Mouse (Mus musculus): ENCODE measurements around the gene Lrrc46. TPM values are rescaled to one million over a fixed set of nuclear protein-coding genes. Genes with fewer than 3 reads are reported as not detected.

Lrrc46 gene
- 3.0 and 3.6 TPM in 2 replicates for polyA plus RNA-seq (2015; fragmentation: Nextera tagmentation; extraction: Ambion mirVana)

DNA sequence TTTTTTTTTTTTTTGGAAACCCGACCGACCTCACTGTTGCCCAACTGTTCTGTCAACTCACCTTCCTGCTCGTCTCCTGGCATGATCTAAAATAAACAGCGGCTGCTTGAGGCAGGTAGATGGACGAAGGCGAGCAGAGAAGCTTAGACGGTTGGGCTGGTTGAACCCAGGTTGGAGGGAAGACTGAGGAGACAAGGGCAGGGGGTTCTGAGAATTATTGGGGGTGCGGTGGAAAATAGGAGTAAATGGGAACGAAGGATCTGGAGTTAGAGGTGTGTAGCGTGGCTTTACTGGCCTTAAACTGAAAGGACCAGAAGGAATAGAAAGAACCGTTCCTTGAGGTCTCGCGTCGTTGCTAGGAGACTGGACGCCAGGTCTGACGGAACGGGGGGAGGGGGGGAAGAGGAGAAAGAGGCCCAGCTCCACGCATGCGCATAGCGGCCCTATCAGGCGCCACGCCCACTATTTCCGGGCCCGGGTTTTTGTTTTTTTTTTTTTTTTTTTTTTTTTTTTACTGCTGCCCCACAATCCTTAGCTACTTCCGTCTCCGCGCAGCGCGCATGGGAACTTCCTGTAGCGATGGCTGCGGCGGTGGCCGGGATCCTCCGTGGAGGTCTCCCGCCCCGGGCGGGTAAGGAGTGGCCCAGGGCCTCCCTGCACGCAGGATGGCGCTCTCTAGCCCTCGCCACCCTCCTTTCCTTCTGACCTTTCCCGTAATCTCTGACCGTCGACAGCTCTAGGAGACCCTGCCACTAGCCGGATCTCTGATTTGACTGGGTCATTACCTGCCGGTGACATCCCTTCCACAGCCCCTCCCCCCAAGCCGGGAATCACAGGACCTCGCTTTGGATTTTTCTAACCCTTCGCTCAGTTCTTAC is at the start of gene Lrrc46, which contains the start of gene Mrpl10:
Gene Lrrc46, minus strand, starts transcription at position 386 of the 878 bp plus-strand sequence.
Gene Mrpl10, plus strand, starts transcription at position 539 of the 878 bp plus-strand sequence.
- Histone ChIP-seq H3K4me1 (peaks cover 11% of the 10 kb centered on the region), H3K9me3 (replicated peaks) (no peaks in the 10 kb centered on the region), H3K27me3 (no peaks in the 10 kb centered on the region), H3K4me2 (peak within 1 kb of the TSS; percentile 75), H3K36me3 (ENCODE audit: poor library complexity, severe bottlenecking) (peaks cover 20% of the 10 kb centered on the region), H3K4me3 (peak within 1 kb of the TSS; percentile 70), H3K9ac (peak within 1 kb of the TSS; percentile 85), H3K27ac (peak within 1 kb of the TSS; percentile 62; the same call in 1 of the 2 replicates)
- peak; percentile 93 for ATAC-seq
- under 1% methylated on average over 40 of the region's 48 CpGs for WGBS

DNA sequence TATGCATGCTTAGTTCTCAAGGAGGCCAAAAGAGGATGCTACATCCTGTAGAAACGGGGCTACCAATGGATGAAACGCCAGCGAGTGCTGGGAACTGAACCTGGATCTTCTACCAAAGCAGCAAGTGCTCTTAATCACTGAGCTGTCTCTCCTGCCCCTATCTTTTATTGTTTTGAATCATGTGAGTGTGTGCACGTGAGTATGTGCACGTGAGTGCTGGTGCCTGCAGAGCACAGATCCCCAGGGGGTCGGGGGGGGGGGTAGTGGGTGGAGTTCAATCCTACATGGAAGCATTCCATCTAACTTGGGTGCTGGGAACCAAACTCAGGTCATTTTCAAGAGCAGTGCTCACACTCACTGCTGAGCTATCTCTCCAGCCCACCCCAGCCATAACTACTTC is 45.2 kb upstream of the Lrrc46 start:
- Histone ChIP-seq H3K9ac (no peak overlapping the region), H3K27me3 (0 out of 2 replicates have a peak, but pooled peaks cover 4% of the 10 kb centered on the region), H3K27ac (no peak overlapping the region), H3K4me1 (no peaks in the 10 kb centered on the region), H3K36me3 (ENCODE audit: poor library complexity, severe bottlenecking) (no peaks in the 10 kb centered on the region), H3K4me3 (no peak overlapping the region), H3K9me3 (replicated peaks) (peaks cover 12% of the 10 kb centered on the region), H3K4me2 (no peak overlapping the region)
- ATAC-seq = no peak
- WGBS = 78% methylated on average over 6 of the region's 6 CpGs

- Histone ChIP-seq H3K9me3 (replicated peaks) (peaks cover 12% of the 10 kb centered on the region), H3K27me3 (0 out of 2 replicates have a peak, but pooled peaks cover 4% of the 10 kb centered on the region), H3K4me2 (no peak overlapping the region), H3K27ac (no peak overlapping the region), H3K4me1 (no peaks in the 10 kb centered on the region), H3K4me3 (no peak overlapping the region), H3K9ac (no peak overlapping the region), H3K36me3 (ENCODE audit: poor library complexity, severe bottlenecking) (no peaks in the 10 kb centered on the region)
- WGBS = 85% methylated on average over 15 of the region's 15 CpGs
- ATAC-seq = no peak
Measured at GRCm38 (mm10) chr11:97084821-97085505, 43.8 kb upstream of the Lrrc46 start.

- Histone ChIP-seq H3K9ac (no peak overlapping the region), H3K9me3 (replicated peaks) (peaks cover 3% of the 10 kb centered on the region)
Measured at GRCm38 (mm10) chr11:97083401-97084140, 42.4 kb upstream of the Lrrc46 start.

GRCm38 (mm10) chr11:97082977-97083376 is 41.8 kb upstream of the Lrrc46 start:
- Histone ChIP-seq H3K36me3 (ENCODE audit: poor library complexity, severe bottlenecking) (no peaks in the 10 kb centered on the region), H3K4me3 (no peak overlapping the region), H3K27ac (no peak overlapping the region), H3K27me3 (0 out of 2 replicates have a peak, but pooled peaks cover 4% of the 10 kb centered on the region), H3K4me2 (no peak overlapping the region), H3K4me1 (no peaks in the 10 kb centered on the region), H3K9ac (no peak overlapping the region), H3K9me3 (replicated peaks) (no peaks in the 10 kb centered on the region)
- WGBS = 48% methylated on average over 11 of the region's 11 CpGs
- no peak for ATAC-seq

More at GRCm38 (mm10) chr11:97083401-97084140, 42.4 kb upstream of the Lrrc46 start:
- Histone ChIP-seq H3K36me3 (ENCODE audit: poor library complexity, severe bottlenecking) (no peaks in the 10 kb centered on the region), H3K4me1 (no peaks in the 10 kb centered on the region), H3K4me3 (no peak overlapping the region), H3K27me3 (0 out of 2 replicates have a peak, but pooled peaks cover 4% of the 10 kb centered on the region), H3K27ac (no peak overlapping the region), H3K4me2 (no peak overlapping the region)
- ATAC-seq = no peak
- WGBS = 51% methylated on average over 22 of the region's 22 CpGs

DNA sequence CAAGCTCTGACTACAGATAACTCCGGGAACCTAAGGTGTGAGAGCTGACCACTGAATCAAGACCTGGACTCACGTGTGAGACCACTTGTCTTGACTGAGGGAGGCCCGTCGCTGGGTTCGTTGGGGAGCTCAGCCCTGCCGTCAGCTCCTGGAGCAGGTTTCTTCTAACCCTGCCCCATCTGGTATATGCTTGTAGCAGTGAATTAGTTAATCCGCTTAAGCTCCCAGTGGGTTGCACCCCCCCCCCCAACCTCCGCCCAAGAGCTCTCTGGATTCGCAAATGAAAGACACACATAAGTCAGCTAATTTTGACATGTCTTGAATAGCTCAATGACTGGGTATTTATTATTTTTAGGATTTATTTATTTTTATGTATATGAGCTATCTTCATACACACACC is 39.1 kb upstream of the Lrrc46 start:
- Histone ChIP-seq H3K4me1 (no peaks in the 10 kb centered on the region), H3K27me3 (0 out of 2 replicates have a peak, but pooled peaks cover 4% of the 10 kb centered on the region), H3K27ac (no peak overlapping the region), H3K36me3 (ENCODE audit: poor library complexity, severe bottlenecking) (no peaks in the 10 kb centered on the region), H3K4me2 (no peak overlapping the region), H3K9me3 (replicated peaks) (no peaks in the 10 kb centered on the region), H3K9ac (no peak overlapping the region), H3K4me3 (no peak overlapping the region)
- 12% methylated on average over 9 of the region's 9 CpGs for WGBS
- no peak for ATAC-seq

DNA sequence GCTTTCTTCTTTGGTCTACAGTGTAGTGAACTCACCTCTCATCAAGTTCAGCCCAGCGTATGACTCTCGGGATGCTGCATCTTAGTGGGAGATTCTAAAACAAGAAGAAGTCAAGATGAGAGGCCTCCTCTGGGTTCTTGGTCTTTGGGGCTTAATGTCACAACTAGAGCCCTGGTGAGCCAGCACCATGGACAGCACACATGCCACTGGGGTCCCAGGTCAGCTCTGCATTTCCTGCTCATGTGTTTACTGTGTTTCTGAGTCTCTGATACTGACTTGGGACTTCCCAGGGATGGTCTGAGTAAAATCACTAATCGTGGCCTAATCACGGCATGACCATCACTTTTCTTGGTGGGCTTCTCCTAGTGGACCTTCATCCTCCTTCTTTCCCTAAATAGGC is 37.5 kb upstream of the Lrrc46 start:
- no peak overlapping the region for H3K27ac ChIP-seq
- H3K4me1 ChIP-seq = no peaks in the 10 kb centered on the region
- no peaks in the 10 kb centered on the region for H3K36me3 ChIP-seq (ENCODE audit: poor library complexity, severe bottlenecking)
- WGBS = 62% methylated on average over 4 of the region's 4 CpGs
- no peak overlapping the region for H3K4me3 ChIP-seq
- H3K9me3 ChIP-seq (replicated peaks) = no peaks in the 10 kb centered on the region
- H3K4me2 ChIP-seq = no peak overlapping the region
- no peak overlapping the region for H3K9ac ChIP-seq
- no peaks in the 10 kb centered on the region for H3K27me3 ChIP-seq
- ATAC-seq = no peak

DNA sequence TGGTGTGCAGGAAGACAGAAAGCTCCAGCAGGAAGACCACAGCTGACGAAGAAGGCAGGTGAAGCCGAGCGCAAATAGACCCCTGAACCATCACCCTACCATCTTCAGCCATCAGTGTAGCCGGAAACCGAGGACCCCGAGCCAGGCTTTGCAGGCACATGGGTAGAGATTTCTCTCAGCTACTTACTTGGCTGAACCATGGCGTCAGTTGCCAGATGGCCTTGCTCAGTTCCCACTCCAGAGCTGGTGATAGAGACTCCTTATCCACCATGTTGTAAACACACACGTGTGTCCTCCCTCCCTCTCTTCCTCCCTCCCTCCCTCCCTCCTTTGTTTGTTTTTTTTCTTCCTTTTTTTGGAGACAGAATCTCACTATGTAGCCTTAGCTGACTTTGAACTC is 33.0 kb upstream of the Lrrc46 start:
- H3K27ac ChIP-seq = no peak overlapping the region
- no peak for ATAC-seq
- no peaks in the 10 kb centered on the region for H3K27me3 ChIP-seq
- H3K9me3 ChIP-seq (replicated peaks) = no peaks in the 10 kb centered on the region
- no peak overlapping the region for H3K4me3 ChIP-seq
- WGBS = 81% methylated on average over 8 of the region's 8 CpGs
- H3K36me3 ChIP-seq (ENCODE audit: poor library complexity, severe bottlenecking) = no peaks in the 10 kb centered on the region
- H3K9ac ChIP-seq = no peak overlapping the region
- H3K4me2 ChIP-seq = no peak overlapping the region
- no peaks in the 10 kb centered on the region for H3K4me1 ChIP-seq

DNA sequence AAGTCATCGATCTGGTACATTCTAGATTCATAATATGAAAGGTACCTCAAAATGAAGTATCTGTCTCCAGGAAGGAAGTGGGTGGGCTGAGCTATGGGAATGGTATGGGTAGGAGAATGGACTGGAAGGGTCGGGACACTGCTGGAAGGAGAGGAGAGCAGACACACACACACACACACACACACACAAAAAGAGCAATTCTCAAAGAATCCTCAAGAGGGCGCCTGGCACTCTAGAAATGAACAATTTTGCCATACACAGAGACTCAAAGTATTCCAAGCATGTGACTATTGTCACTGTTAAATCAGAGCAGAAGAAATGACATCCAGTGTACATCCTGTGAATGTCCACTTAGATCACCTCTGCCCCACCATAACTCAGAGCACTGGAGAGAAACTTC is 31.3 kb upstream of the Lrrc46 start:
- no peaks in the 10 kb centered on the region for H3K9me3 ChIP-seq (replicated peaks)

GRCm38 (mm10) chr11:97071129-97071528 is 29.9 kb upstream of the Lrrc46 start:
- 81% methylated on average over 1 of the region's 1 CpGs for WGBS
- Histone ChIP-seq H3K4me3 (no peak overlapping the region), H3K4me2 (no peak overlapping the region), H3K9ac (no peak overlapping the region), H3K4me1 (no peaks in the 10 kb centered on the region), H3K27me3 (no peaks in the 10 kb centered on the region), H3K36me3 (ENCODE audit: poor library complexity, severe bottlenecking) (peaks cover 17% of the 10 kb centered on the region), H3K9me3 (replicated peaks) (no peaks in the 10 kb centered on the region), H3K27ac (no peak overlapping the region)
- no peak for ATAC-seq

More for the DNA sequence above, 31.3 kb upstream of the Lrrc46 start:
- no peak overlapping the region for H3K4me3 ChIP-seq
- H3K4me2 ChIP-seq = no peak overlapping the region
- H3K4me1 ChIP-seq = no peaks in the 10 kb centered on the region
- ATAC-seq = no peak
- H3K9ac ChIP-seq = no peak overlapping the region
- H3K36me3 ChIP-seq (ENCODE audit: poor library complexity, severe bottlenecking) = peaks cover 13% of the 10 kb centered on the region
- no peak overlapping the region for H3K27ac ChIP-seq
- H3K27me3 ChIP-seq = no peaks in the 10 kb centered on the region
- WGBS = 31% methylated on average over 3 of the region's 3 CpGs

DNA sequence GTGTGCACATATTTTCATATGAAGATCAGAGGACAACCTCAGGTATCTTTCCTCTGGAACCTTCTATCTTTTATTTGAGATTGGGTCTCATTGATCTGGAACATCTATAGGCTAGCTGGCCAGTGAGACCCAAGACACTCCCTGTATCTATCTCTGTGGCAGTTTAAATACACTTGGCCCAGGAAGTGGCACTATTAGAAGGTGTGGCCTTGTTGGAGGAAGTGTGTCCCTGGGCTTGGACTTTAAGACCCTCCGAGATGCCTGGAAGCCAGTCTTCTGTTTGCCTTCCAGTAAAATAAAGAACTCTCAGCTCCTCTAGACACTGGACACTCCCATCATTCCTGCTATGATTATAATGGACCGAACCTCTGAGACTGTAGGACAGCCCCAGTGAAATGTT is 28.6 kb upstream of the Lrrc46 start:
- Histone ChIP-seq H3K27me3 (no peaks in the 10 kb centered on the region), H3K9me3 (replicated peaks) (no peaks in the 10 kb centered on the region), H3K4me2 (no peak overlapping the region), H3K9ac (no peak overlapping the region), H3K27ac (no peak overlapping the region), H3K36me3 (ENCODE audit: poor library complexity, severe bottlenecking) (peaks cover 17% of the 10 kb centered on the region), H3K4me1 (no peaks in the 10 kb centered on the region), H3K4me3 (no peak overlapping the region)
- no peak for ATAC-seq
- WGBS = 92% methylated on average over 2 of the region's 2 CpGs
